Mouse (Mus musculus) cerebellum, adult 2 months (tissue): ENCODE measurements at regions not wholly inside any gene's neighbourhood (a gene's known extent, or its start where the extent isn't known, plus 50 kb on each side); places are given as distances from the start of the nearest gene placed in this dataset.

ENCODE experiments used
- DNase-seq, 2 experiments: peaks; one replicate each; pipeline ENCODE4 v3.0.0; 2021
- H3K27ac ChIP-seq: fragments of 200-500 bp; 2 replicates; pipeline ENCODE4 v1.5.1; 2012; ENCODE audit warnings: low read length, control low read depth, inconsistent platforms; ENCODE audit not compliant: insufficient read depth
- H3K27me3 ChIP-seq: fragments of 200-500 bp; 2 replicates; pipeline ENCODE4 v1.6.1; 2012; ENCODE audit warnings: inconsistent platforms, mild to moderate bottlenecking, low read length, moderate library complexity; ENCODE audit not compliant: control insufficient read depth, insufficient read depth
- H3K4me1 ChIP-seq: fragments of 200-500 bp; 2 replicates; pipeline ENCODE4 v1.6.1; 2011; ENCODE audit warnings: low read length; ENCODE audit not compliant: control insufficient read depth, insufficient read depth
- H3K4me3 ChIP-seq: fragments of 200-500 bp; replicated peaks from 2 replicates; pipeline ENCODE3; 2011; ENCODE audit warnings: mild to moderate bottlenecking, low read depth, low read length, control low read depth; ENCODE audit not compliant: insufficient read depth
- CTCF ChIP-seq: fragments of 200-500 bp; IDR thresholded peaks from 2 replicates; pipeline ENCODE4 v1.5.1; 2011; ENCODE audit warnings: low read depth, mild to moderate bottlenecking, control low read depth, low read length, moderate library complexity, borderline replicate concordance; ENCODE audit not compliant: insufficient read depth
- POLR2A ChIP-seq: fragments of 200-500 bp; IDR thresholded peaks from 2 replicates; pipeline ENCODE4 v1.6.1; 2011; ENCODE audit warnings: low read length, control low read depth, borderline replicate concordance; ENCODE audit not compliant: insufficient read depth
- WGBS: fragments of 180-500 bp; shearing (Covaris S2); methylation state at CpG from one replicate; pipeline ENCODE4 v1.1.7; 2018; 5-methylcytosine and 5-hydroxymethylcytosine counted together

DNA sequence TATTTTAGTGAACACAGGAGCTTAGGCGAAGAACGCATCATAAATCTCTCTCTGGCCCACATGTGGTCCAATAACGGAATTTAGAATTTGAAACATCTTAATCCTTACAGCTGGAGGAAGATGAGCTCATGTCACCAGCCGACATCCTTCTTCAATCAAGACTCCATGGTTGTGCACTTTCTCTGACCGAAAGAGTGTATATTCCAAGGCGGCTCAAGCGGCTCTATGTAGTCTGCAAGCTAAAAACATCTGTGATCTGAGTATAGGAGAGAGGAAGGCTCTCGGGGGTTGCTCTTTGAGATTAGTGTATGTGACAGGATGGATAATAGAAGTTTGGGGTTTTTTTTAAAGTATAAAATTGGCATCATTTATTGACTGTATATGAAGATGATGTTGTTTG, 689.9 kb upstream of the Sox9 start:
- no peaks in the 10 kb centered on the region for H3K4me1 ChIP-seq
- no peaks in the 10 kb centered on the region for H3K27me3 ChIP-seq
- no peak overlapping the region for H3K27ac ChIP-seq
- H3K4me3 ChIP-seq, result no peak overlapping the region
- 93% methylated on average over 8 of the region's 8 CpGs for WGBS
- no peak for DNase-seq
- TF ChIP-seq CTCF (no peak), POLR2A (no peak)

DNA sequence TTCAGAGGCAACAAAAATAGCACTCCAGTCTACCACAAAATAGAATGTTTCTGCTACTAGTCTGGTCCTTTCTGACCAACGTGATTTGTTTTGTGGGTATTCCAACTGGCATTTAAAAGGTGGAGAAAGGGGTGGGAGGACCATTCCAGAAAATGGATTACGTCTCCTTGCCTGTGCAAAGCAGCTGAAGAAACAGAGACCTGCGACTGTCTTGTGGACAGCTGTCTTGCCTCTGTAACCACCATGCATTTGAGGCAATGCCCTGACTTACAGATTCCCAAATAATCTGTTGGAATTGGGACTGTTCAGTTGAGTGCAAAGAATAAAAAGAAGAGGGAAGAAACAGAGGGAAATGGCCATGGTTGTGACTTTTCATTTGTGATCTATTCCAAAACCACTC, 687.0 kb upstream of the Sox9 start:
- Histone ChIP-seq H3K27ac (no peak overlapping the region), H3K4me3 (no peak overlapping the region), H3K27me3 (no peaks in the 10 kb centered on the region), H3K4me1 (no peaks in the 10 kb centered on the region)
- no peak for TF ChIP-seq CTCF
- TF ChIP-seq POLR2A, result no peak
- WGBS, result 18% methylated on average over 3 of the region's 3 CpGs
- DNase-seq, result no peak

DNA sequence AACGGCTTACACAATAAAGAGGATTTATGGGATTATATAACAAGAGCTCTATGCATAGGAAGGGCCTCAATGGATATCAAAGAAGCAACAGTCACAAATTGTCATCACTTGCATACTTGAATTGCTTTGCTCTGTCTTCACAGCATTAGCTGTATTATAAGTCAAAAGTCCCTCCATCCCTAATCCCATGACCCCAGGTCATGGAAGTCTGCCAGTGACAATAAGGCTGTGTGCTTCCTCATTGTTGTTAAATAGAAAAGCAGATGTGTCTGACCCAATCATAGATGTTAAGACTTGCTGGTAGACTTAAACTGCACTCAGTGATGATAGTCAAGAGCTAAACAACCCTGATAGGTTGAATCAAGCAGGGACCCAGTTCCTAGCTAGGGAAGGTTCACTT, 683.9 kb upstream of the Sox9 start:
- Histone ChIP-seq H3K4me3 (no peak overlapping the region), H3K4me1 (no peaks in the 10 kb centered on the region), H3K27me3 (no peaks in the 10 kb centered on the region), H3K27ac (no peak overlapping the region)
- no peak for DNase-seq
- WGBS, result 79% methylated on average over 1 of the region's 1 CpGs
- TF ChIP-seq CTCF (no peak), POLR2A (no peak)

DNA sequence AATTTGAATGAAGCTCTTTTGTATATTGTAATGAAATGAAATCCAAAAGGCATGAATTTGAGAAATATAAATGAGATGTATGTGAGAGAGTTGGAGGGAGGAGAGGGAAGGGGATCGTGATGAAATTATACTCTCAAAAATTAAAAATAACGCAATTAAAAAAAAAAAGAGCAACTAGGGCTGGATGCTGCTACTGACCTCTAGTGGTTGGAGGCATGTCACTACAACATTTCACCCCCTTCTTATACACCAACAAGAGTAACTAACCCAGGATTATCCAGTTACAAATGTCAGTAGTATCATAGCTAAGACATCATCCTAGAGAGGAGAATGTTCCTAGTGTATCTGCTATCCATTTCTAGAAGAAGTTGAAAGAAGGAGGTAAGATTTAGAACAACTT, 678.8 kb upstream of the Sox9 start:
- TF ChIP-seq CTCF (no peak), POLR2A (no peak)
- H3K27ac ChIP-seq, result no peak overlapping the region
- WGBS, result 49% methylated on average over 2 of the region's 2 CpGs
- no peak overlapping the region for H3K4me3 ChIP-seq
- no peaks in the 10 kb centered on the region for H3K27me3 ChIP-seq
- no peak for DNase-seq
- no peaks in the 10 kb centered on the region for H3K4me1 ChIP-seq

DNA sequence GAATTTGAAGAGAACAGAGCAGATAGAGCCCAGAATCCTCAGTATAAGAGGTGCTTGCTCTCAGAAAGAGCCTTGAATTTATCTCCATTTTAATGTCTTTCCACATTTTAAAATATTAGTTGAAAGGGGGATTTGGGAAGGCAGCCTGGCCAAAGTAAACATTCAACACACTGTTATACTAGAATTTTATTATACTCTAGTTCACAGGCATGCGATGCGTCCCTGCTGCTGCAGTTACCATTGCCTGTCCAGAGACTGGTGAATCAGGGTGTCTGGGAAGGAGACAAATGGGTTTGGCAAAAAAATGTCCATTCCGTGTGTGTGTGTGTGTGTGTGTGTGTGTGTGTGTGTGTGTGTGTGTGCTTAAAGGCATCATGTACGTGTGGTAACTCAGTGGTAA, 675.1 kb upstream of the Sox9 start:
- Histone ChIP-seq H3K27ac (no peak overlapping the region), H3K4me3 (no peak overlapping the region), H3K27me3 (no peaks in the 10 kb centered on the region), H3K4me1 (no peaks in the 10 kb centered on the region)
- DNase-seq, result no peak
- TF ChIP-seq POLR2A, result no peak
- no peak for TF ChIP-seq CTCF
- WGBS, result 78% methylated on average over 4 of the region's 4 CpGs

DNA sequence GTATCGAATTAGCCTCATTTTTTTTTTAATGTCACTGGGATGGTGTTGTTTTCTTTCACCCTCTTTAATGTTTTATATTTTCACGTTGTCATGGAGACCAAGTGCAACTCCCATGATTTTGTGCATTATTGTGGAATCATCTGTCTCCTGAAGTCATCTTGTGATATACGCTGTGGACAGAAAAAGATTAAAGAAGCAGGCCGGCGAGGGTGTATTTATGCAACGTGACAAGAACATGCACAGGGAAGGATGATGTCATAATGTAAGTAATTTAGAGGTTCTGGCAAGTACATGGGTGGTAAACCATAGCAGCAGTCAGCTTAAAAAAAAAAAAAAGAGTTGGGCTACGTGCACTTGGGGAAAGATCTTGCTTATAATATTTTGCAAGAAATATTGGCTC, 674.7 kb upstream of the Sox9 start:
- H3K4me3 ChIP-seq, result no peak overlapping the region
- no peak for TF ChIP-seq CTCF
- no peak for TF ChIP-seq POLR2A
- no peaks in the 10 kb centered on the region for H3K27me3 ChIP-seq
- H3K4me1 ChIP-seq, result no peaks in the 10 kb centered on the region
- H3K27ac ChIP-seq, result no peak overlapping the region
- WGBS, result 80% methylated on average over 7 of the region's 7 CpGs
- DNase-seq, result no peak

DNA sequence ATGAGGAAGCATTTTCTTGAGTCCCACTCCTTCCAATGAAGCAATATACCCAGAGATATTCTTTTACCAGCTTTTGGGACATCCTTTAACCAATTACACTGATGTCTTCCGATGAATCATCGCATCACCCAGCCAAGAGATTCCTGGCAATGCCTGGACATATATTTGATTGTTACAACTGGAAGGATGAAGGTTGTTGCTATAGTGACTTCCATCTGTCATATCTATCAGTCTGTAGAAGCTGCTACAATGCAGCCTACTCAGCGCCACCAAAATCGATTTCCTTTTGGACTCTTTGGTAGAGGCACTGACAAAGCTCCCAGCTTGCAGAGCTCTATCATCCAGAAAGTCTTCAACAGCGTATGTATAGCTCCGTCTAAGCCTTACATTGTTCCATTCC, 661.0 kb upstream of the Sox9 start:
- TF ChIP-seq POLR2A (no peak), CTCF (no peak)
- H3K4me1 ChIP-seq, result no peaks in the 10 kb centered on the region
- H3K4me3 ChIP-seq, result no peak overlapping the region
- DNase-seq, result no peak
- no peaks in the 10 kb centered on the region for H3K27me3 ChIP-seq
- WGBS, result 91% methylated on average over 6 of the region's 6 CpGs
- no peak overlapping the region for H3K27ac ChIP-seq

DNA sequence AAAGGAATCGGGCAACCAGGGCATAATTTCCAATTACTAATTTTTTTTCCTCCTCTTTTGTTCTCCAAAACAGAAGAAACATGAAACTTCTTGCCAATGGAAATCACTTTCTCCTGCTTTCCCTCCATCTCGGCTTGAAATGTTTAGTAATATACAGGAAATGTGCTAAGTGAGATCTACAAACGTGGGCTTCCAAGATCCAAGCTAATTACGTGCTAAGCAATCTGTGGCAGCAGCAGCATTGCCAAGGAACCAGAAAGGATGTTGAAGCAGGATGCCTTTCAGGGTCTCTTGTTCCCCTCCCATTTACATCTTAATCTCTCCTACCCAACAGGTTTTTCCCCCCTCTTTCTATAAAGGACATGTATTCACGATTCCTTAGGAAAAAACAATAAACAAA, 660.2 kb upstream of the Sox9 start:
- Histone ChIP-seq H3K27ac (no peak overlapping the region), H3K4me3 (no peak overlapping the region), H3K27me3 (no peaks in the 10 kb centered on the region), H3K4me1 (no peaks in the 10 kb centered on the region)
- 49% methylated on average over 5 of the region's 5 CpGs for WGBS
- DNase-seq, result no peak
- TF ChIP-seq POLR2A (no peak), CTCF (no peak)
